Mouse (Mus musculus) left cerebral cortex, postnatal 36 days (tissue): ENCODE measurements around the gene Sfxn3. TPM values are rescaled to one million over a fixed set of nuclear protein-coding genes. Genes with fewer than 3 reads are reported as not detected.

Experiments used
- DNase-seq, 2 experiments: peaks; one replicate each; pipeline ENCODE4 v3.0.0; 2021 to 2022; ENCODE audit warnings: low spot score in 2 of 2, mixed read lengths in 1 of 2
- intact Hi-C: fragments of 180-260 bp; cut with DNase I; formaldehyde crosslinking; loops from one replicate; pipeline ENCODE4 v1.15.1; 2025
- total RNA-seq, 2 experiments: library from RNA; stranded (reverse); gene quantifications; 2 replicates each; pipeline ENCODE4 v1.2.3; 2021

The Sfxn3 gene
- total RNA-seq, 2 experiments from 2014 or later: 118 to 119 TPM

DNA sequence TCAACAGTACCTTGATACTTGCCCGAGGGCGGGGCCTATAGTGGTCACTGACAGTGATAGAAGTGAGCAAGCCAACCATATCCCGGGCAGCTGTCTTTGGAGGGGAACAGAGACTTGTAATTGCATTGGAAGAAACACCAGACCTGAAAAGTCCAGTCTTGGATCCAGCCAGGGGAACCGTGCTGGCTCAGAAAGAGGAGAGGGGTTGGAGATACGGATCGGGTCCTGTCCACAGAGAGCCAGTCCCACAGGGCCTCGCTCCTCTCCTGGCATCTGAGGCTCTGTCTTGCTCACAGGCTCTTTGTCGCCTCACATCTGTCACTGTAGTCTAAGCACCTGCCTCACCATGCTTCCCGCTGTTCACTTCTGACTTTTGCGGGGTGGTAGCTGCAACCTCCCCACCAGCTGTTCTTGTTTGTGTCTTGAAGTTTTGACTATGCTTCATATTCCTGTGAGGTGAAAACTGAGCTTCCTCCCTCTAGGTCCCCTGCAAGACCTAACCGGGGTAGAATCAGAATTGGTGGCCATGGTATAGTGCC, 2.8 kb upstream of the Sfxn3 start:
- intact Hi-C loops: no loop called here
- no peak for DNase-seq

DNA sequence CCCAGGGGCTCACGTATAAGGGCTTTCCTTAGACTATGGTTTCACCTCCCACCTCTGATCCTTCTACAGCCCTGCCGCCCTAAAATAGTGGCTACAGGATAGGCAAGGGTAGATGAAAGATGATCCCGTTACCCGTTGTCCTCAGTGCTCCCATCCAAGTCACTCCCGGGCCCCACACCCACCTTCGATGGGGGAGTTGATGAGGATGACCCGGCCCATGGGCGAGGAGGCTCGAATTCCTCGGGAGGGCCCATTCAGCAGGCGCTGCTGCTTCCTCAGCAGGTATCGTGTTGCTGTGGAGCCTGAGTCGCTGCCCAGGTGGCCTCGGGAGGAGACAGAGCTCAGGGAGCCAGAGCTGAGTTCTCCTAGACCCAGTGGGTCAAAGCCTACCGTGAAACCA, 2.1 kb upstream of the Sfxn3 start:
- DNase-seq: no peak
- intact Hi-C loops: no loop called here

DNA sequence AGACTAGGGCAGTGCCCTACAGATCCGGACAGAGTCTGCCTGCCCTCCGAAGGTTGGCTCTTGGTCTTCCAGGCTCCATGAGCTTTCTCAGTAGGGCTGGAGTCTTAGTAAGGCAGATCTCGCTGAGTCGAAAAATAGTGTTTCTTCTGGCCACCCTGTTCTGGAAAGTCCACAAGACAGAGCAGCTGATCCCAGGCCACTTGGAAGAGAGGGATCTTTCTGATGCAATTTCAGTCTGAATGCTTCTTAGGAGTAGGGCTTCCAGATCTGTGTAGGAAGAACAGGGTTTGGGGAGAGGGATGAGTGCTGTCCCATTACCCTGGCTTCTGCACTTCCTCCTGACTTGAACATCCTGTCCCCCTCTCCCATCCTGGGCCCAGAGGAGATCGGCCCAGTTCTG, 1.7 kb upstream of the Sfxn3 start, which contains the start of gene Pdzd7:
Pdzd7 (minus strand) TSS at position 67 of the 400 bp plus-strand sequence.
- DNase-seq: no peak
- intact Hi-C loops: no loop called here

DNA sequence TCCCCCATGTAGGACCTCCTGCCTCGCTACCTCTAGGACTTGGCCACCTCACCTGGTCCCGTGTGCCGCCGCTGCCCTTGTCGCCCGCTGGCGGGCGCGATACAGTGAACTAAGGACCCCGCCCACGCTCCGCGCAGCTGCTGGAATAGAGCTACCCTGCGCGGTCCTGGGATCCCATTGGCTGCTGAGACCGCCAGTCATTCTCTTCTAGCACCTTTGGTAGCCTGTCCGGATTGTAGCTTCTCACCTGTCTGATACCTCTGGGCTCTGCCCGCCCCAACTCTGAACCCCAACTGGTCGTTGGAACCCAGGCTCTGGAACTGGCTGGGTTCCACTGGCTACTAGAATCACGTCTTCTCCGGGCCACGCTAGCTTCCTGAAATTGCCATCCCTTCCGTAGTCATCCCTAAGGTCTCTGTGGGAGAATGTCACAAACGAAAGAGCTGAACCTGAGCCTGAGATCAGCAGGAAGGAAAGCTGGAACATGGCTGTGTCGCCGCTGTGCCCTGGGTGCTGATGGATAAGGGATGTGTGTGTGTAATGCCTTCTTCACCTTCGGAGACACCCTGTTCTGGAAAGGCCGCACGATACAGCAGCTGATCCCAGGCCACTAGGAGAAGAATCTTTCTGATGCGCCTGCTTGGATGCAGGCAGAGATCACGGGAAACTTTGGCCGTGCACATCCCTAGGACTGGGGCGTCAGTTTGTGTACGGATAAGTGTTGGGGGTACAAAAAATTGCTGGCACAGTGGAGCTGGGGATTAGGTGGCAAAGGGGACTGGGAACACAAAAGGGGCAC, 581 bp upstream of the Sfxn3 start:
- intact Hi-C loops: no loop called here
- DNase-seq: peak; percentile 83 to 85

DNA sequence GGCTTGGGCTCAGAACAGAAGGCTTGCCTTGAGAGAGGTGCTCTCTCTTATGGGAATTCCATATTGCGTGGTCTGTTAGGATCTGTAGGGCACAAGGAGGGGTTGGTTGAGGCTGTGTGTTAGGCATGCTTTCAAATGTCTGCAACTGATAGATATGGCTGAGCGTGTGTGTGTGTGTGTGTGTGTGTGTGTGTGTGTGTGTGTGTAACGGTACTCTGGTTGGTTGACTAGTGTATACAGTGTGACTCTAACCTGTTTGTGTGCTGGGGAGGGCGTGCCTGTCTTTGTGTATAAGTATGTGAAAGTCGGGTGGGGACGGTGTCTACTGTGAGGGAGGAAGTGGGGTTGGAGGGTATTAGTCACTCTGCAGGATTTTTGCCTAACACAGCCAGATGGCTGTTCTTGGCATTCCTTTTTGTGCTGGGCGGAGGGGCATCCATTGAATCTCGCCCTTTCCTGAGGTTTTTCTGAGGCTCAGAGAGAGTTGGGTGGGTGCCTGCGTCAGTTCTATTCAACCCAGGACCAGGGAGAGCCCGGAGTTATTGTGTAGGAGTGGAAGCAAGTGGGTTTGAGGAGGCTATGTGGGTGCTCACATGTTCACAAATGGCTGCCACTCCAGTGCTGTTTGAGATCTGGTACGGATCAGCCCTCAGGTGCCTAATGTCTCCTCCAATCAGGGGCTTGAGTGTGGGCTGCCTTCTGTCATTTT, 786 bp downstream of the Sfxn3 start:
- peak; percentile 88 to 91 for DNase-seq
- intact Hi-C loops: no loop called here

DNA sequence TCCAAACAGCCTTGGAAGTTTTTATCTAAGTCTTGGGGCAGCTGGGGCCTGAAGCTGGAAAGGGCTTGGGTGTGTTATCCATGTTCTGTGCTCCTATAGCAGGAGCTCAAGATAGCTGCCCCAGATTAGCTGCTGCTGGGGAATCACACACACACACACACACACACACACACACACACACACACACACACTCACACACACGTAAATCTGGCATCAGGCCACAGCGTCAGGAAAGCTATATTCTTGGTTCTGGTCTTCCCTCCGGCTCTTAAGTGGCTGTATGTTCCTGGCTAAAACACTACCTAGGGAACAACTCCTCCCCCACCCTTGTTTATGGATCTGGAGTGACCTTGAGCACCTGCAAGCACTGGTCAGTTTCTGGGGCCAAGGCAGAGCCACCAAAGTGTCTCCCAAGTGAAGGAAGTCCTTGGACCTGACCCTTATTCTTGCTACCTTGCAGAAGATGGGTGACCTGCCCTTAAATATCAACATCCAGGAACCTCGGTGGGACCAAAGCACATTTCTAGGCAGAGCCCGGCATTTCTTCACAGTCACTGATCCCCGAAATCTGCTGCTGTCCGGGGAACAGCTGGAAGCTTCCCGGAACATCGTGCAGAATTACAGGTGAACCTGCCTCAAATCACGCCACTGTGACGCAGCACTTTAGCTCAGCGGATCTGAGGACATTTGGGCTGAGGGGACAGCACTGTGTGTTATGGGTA, 1.5 kb downstream of the Sfxn3 start:
- peak in 1 of 2 experiments; percentile 38 for DNase-seq
- intact Hi-C loops: no loop called here

DNA sequence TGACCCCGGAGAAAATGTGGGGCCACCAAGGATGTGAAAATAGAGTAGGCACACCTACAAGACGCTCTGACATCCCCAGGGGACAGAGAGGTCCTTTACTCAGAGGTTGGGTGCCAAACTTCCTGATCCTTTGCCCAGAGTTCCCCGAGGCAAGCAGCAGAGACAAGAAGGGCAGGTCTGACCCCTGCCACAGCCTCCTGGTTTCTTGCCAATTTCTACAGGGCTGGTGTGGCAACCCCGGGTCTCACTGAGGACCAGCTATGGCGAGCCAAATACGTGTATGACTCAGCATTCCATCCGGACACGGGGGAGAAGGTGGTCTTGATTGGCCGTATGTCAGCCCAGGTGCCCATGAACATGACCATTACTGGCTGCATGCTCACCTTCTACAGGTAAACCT, 2.2 kb downstream of the Sfxn3 start:
- intact Hi-C loops: no loop called here
- no peak for DNase-seq

DNA sequence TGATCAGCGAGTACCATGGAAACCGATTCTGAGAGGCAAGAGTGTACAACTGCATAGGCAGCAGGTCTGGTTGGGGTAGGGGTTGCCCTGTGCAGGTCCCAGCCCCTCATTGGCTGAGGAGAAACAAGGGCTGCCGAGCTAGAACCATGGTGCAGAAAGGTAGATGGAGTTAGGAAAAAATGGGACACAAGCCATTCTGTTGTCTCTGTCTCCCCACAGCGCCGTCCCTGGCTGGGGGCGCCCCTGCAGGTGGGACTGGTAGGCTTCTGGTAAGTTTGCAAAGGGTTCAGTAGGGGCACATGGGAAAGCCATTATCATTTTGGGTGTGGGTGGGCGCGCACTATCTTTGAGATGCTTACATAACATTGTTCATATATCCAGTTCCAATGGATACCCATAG, 6.1 kb downstream of the Sfxn3 start:
- intact Hi-C loops: no loop called here
- DNase-seq: no peak

DNA sequence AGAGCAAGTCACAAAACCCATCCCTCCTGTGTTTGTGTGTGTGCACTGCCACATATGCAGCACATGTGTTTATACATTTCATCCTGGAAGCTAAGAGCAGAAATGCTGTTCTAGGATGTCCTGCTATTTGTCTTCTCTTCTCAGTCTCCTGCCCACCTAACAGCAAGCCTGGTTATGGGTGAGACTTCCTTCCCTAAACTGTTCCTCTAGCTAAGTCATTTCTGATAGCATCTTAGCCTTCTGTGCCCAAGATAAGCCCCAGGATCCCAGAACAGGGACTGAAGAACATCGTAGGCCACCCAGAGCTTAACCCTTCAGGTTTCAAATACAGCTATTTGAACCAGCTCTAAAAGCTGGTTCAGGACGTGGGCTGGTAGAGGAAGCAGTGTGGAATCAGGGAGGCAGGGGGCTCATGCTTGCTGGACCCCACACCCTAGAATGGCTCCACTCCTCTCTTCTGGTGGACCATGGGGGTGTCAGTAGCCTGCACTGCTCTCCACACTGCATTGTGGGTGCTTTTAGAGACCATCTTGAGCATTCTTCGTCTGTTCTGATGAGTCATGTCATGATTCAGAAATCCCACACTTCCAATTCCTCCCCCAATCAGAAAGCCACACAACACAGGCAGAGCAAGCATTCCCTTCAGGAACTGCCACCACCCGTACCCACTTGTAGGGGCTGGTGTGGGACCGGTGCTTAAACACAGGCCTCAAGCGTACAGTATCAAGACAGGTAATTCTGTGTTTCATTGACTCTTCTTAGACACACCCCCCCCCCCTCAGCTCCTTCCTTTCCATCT, 7.8 kb downstream of the Sfxn3 start:
- intact Hi-C loops: no loop called here
- peak; percentile 46 to 49 for DNase-seq

DNA sequence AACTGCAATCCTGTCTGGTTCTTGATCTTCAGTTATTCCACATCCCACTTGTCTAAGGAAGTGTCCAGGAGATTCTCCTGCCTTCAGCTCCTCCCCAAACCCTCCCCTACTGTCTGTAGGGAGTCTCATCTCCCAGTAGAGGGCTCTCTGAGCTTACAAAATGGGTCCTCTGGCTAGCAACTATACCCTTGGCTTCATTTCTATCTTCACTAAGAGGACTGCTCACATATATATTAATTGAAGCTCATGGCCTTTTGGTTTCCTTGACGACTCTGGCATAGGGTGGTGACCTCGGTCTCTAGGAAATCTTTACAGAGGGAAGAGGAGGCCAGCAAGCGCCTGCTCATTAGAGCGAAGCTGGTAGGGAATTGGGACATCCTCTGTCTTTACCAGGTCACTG, 9.1 kb downstream of the Sfxn3 start:
- DNase-seq: no peak
- intact Hi-C loops: no loop called here

DNA sequence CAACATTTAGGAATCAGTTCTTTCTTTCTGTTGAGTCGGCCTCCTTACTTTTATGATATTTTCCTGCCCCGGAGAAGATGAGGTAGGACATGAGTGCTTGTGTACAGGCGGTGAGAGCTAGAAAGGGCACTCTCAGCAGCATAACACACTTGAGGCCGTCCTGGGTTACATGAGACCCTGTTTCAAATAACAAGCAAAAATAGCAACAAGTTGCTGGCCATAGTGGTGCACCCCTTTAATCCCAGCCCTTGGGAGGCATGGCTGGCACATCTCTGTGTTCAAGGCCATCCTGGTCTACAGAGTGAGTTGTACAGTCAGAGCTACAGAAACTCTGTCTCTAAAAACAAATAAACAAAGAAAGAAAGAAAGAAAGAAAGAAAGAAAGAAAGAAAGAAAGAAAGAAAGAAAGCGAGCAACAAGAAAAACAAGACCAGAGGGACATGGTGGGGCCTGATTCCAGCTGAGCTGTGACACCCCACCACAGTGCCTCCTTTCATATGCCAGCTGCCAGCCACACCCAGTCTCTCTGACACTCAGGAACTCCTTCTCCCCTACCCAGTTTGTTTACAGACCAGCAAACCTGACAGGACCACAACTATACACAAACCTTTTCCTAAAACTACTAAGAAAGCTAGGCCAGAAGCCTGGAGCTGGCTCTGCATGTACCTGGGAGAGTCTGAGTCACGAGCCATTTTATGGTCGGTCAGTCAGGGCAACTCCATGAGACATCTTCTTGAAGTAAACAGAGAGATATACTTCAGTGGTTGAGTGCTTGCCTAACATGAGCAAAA, 9.8 kb downstream of the Sfxn3 start:
- DNase-seq: no peak
- intact Hi-C loops: no loop called here

DNA sequence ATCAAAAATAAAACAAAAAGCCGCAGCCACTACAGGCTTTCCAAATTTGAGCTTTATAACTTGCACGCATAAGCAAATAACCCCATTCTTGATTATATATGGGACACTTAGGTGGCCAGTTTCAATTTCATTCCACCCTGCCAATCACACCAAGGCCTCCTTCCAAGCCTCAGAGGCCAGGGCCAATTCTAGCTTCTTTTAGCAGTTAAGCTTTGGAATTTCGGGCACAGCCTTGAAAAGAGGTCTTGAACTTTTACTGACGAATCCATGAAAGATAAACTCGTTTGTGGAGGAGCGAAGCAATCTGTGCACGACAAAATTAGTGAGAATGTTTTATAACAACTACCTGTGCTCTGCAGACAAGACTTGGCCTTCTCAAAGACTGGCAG, 10.4 kb downstream of the Sfxn3 start:
- intact Hi-C loops: no loop called here
- DNase-seq: no peak

DNA sequence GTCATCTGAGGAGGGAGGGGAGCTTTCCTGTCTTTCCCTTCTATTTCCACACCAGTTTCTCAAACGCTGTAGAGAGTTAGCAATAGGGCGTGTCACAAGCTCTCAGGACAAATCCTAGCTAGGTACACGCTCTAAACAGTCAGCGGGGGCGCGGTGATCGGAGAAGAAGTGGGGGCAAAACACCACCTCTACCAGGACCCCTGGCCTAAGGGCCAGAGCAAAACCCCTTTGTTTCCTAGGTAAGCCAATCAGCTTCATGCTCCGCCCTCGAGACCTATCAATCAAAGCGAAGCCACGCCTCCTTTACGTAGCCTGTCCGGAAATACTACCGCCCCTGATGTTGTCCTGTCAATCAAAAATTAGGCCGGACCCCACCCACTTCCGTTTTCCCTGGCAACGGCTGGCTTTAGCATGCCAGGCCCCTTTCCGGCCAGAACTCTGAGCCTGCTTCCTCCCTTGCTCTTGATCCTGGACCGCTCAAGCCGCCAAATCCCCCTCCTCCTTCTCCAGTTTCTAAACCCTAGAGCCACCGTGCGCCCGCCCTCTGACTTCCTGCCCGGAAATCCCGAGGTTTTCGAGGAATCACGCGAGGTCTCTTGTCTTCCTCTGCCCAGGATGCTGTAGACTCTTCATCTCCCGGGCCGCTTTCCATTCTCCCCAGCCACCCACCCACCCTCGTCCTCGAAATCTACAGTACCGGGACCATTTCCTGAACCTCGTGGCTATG, 11.0 kb downstream of the Sfxn3 start:
- intact Hi-C loops: no loop called here
- DNase-seq: peak; percentile 88 to 90

DNA sequence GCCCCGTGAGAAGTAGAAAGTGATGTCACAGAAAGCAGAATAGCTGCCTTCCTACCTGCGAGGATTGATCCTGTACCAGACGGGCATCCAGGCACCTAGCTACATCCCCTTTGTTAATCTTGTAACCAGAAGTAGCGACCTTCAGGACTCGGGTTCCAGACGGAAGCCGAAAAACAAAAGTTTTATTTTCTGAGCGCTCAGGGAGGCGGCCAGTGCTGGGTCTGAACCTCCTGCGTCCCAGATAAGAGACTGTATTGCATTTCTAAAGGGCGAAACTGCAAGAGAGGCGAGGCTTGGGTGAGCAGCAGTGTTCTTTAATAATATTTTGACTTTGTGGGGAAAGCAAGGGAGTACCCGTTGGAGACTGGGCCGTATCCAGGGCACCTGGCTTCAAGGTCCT, 11.5 kb downstream of the Sfxn3 start:
- intact Hi-C loops: no loop called here
- no peak for DNase-seq

DNA sequence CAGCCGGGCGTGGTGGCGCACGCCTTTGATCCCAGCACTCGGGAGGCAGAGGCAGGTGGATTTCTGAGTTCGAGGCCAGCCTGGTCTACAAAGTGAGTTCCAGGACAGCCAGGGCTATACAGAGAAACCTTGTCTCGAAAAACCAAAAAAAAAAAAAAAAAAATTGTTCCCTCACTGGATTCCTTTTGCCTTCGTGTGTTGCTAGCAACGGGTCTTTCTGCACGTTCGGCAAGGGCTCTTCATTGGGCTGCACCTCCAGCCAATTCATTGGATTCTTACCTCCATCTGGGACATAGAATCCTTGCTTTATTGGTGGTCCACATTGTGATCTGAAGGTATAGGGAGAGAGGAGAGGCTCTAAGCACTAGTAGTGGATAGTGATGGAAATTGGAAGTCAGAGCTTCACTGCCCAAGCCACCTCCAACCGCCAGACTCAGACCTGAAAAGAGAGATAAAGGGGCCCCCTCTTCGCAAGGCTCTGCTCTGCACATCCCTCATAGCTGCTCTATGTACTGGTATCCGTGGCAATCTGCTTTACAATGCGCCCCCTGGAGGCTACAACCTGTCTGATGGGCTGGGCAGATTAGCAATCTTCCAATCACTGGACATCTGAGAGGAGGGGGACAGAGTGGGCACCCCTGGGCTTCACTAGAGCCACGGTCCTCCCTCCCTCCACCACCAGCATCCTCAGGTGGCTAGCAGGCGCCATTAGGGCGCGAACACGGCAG, 16.4 kb downstream of the Sfxn3 start:
- DNase-seq: no peak
- intact Hi-C loops: no loop called here

DNA sequence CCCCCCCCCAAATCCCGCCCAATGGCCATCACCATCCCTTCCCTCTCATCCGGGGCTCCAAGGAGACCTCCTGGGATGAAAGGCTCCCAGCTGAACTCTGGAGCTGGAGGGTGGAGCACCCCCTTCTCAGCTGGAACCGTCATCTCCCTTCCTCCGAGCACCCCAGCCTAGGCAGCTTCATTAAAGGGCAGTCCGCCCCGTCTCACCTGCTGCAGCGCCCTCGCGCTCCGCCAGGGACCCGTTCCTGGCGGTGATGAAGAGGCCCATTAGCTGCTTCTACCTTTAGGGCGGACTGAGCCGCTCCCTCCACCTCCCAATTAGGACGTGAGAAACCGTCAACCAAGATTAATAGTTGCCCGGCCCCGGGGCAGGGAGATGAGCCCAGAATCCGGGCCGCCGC, 17.9 kb downstream of the Sfxn3 start:
- no peak for DNase-seq
- intact Hi-C loops: no loop called here

DNA sequence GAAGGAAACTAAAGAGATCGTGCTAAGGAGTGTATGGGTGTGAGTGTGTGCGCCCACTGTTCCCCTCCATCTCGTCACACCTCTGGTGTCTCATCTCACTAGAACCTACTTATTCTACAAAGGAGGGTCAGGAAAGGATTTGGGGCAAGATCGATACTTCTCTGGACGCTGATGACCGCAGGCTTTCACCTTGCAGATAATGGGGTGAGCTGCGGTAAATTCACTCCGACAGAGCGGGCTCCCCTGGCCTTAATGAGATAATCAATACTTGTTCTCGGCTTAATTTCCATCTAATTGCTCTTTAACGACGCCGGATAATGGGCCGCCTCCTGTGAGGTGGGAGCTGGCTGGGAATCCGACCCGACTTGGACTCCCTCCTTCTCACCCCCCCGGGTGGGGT, 19.9 kb downstream of the Sfxn3 start:
- no peak for DNase-seq
- intact Hi-C loops: no loop called here
